Comparison of ENCODE assay signal across 10 mouse cellular contexts in the genomic region with DNA sequence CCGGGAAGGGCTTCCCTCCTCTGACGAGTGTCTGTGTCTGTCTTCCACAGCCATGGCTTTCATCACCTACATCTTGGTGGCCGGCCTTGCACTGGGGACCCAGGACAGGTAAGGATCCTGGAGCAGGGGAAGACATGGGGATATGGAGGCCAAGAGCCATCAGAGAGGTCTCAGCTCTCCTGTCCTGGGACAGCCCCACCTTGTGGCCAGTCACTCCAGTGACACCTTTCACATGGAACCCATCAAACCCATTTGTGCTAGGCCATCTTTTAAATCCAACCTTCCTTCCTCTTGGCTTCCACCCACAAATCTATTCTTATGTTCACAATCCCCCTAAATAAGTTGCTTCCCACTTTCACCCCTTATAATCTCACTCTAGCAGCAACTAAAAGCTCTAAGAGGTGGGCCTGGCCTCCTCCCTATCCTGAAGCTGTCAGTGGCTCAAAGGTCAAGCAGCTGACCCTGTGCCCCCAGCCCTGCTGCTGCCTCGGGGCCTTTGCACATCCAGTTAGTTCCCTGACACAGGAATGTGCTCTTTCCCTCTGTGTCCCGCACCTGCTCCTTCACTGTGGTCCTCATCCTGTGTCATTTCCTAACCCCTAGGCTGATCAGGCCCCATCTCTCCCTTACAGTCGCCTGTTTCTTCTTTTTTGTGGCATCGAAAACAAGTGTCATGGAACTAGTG. TPM values are rescaled to one million over a fixed set of nuclear protein-coding genes. Genes with fewer than 3 reads are reported as not detected.
DNase-seq lines count a peak whose midpoint lies in the region; ATAC-seq and TF ChIP-seq lines count a peak whose summit lies in the region.
"Had no signal": no experiment of that assay in that cellular context is flagged by ENCODE, and none has a peak within 500 bp of the region (broad histone marks: within the 10 kb centered on the region; RNA-seq: fewer than 3 reads in every experiment).

No protein-coding gene starts in this region.

- no peaks in the 10 kb centered on the region for H3K27me3 ChIP-seq in kidney, embryonic 16.5 days (ENCODE audit: insufficient read depth, low read length)

- H3K36me3 ChIP-seq in kidney, embryonic 16.5 days (ENCODE audit: insufficient read depth, low read length) = peaks cover 18% of the 10 kb centered on the region

- DNase-seq in adrenal gland, adult (ENCODE audit: inconsistent age in 2 of 2, low spot score in 1 of 2) = peak; percentile 34 to 65
- DNase-seq in adrenal gland, postnatal 4 days (ENCODE audit: low spot score in 2 of 2) = no peak
- DNase-seq in left cerebral cortex, adult 2 months (ENCODE audit: extremely low spot score in 1 of 2, low spot score in 2 of 2) = no peak
- no peak for DNase-seq in left cerebral cortex, adult 9 months (ENCODE audit: low spot score in 2 of 2)
- peak; percentile 77 for DNase-seq in R1 (ENCODE audit: low read depth, low spot score)
- peak; percentile 69 for DNase-seq in naive thymus-derived CD4-positive, alpha-beta T cell, adult 2 months (ENCODE audit: low read depth)
- DNase-seq in left cerebral cortex, adult 8-10 months (ENCODE audit: low spot score in 2 of 2) = no peak

- H3K9me3 ChIP-seq in kidney, embryonic 16.5 days (ENCODE audit: low read length) = no peaks in the 10 kb centered on the region
- H3K9me3 ChIP-seq: embryonic facial prominence, embryonic 10.5 days; limb, embryonic 15.5 days had no signal

- TF ChIP-seq CTCF in left cerebral cortex, adult 2 months (IDR thresholded peaks at IDR 0.05) = peak; percentile 53

- H3K4me3 ChIP-seq in left cerebral cortex, adult 2 months = no peak overlapping the region
- no peak overlapping the region for H3K4me3 ChIP-seq in kidney, embryonic 16.5 days (ENCODE audit: low read length)
- H3K4me3 ChIP-seq: embryonic facial prominence, embryonic 10.5 days; limb, embryonic 15.5 days had no signal

- intact Hi-C loops in left cerebral cortex, adult 2 months (cut with DNase I) = loop anchor here (5.0 kb wide), 1 partner anchor 193 kb away; no protein-coding TSS in a partner anchor

- WGBS in kidney, embryonic 16.5 days = 86% methylated on average over 7 of the region's 7 CpGs

- peaks cover 20% of the 10 kb centered on the region for H3K4me1 ChIP-seq in kidney, embryonic 16.5 days (ENCODE audit: insufficient read depth, low read length)

- H3K4me2 ChIP-seq in kidney, embryonic 16.5 days (replicated peaks; ENCODE audit: low read depth, low read length) = no peak overlapping the region
- H3K4me2 ChIP-seq: limb, embryonic 15.5 days had no signal

- no peak overlapping the region for H3K9ac ChIP-seq in kidney, embryonic 16.5 days (replicated peaks; ENCODE audit: low read length)
- H3K9ac ChIP-seq: limb, embryonic 15.5 days had no signal

- no peak overlapping the region for H3K27ac ChIP-seq in left cerebral cortex, adult 2 months
- H3K27ac ChIP-seq in kidney, embryonic 16.5 days (ENCODE audit: low read length) = no peak overlapping the region
- H3K27ac ChIP-seq: embryonic facial prominence, embryonic 10.5 days; limb, embryonic 15.5 days had no signal

- ATAC-seq in kidney, embryonic 16.5 days (ENCODE audit: low FRiP score, low TSS enrichment) = no peak

RNA-seq across cellular contexts. Expression of gene 2200002D01Rik, which starts 3.4 kb away (rescaled TPM):
- total RNA-seq in adrenal gland, postnatal 4 days (2021) = 1 to 10 TPM; 2.4 to 4.5 TPM
- total RNA-seq in left cerebral cortex, adult 2 months (2021) = under 1 TPM in 1 of 2 experiments, not detected in 1; 0.32 TPM
- not detected for total RNA-seq in left cerebral cortex, adult 8-10 months (2022)
- polyA plus RNA-seq in kidney, embryonic 16.5 days (2015; fragmentation: Nextera tagmentation; extraction: Ambion mirVana) = 7.5 and 8.5 TPM in 2 replicates

RNA-seq across cellular contexts. Expression of gene Yif1b, which starts 6.7 kb away (rescaled TPM):
- total RNA-seq in adrenal gland, postnatal 4 days (2021) = 10 to 100 TPM; 48.2 to 49.7 TPM
- total RNA-seq in left cerebral cortex, adult 2 months (2021) = 10 to 100 TPM; 44.3 to 47.2 TPM
- total RNA-seq in left cerebral cortex, adult 8-10 months (2022) = 10 to 100 TPM; 50.5 to 55.8 (median 53.6) TPM
- polyA plus RNA-seq in kidney, embryonic 16.5 days (2015; fragmentation: Nextera tagmentation; extraction: Ambion mirVana) = 134 and 143 TPM in 2 replicates

RNA-seq across cellular contexts. Expression of gene Kcnk6, which starts 12.6 kb away (rescaled TPM):
- 1 to 10 TPM; 2.9 to 3.6 TPM for total RNA-seq in adrenal gland, postnatal 4 days (2021)
- 1 to 10 TPM; 2.9 to 3.3 TPM for total RNA-seq in left cerebral cortex, adult 2 months (2021)
- total RNA-seq in left cerebral cortex, adult 8-10 months (2022) = 1 to 10 TPM; 2.6 to 5.0 (median 3.8) TPM
- polyA plus RNA-seq in kidney, embryonic 16.5 days (2015; fragmentation: Nextera tagmentation; extraction: Ambion mirVana) = 1.5 and 1.7 TPM in 2 replicates

RNA-seq across cellular contexts. Expression of gene Catsperg1, which starts 31.0 kb away (rescaled TPM):
- 1 to 10 TPM; 2.0 TPM for total RNA-seq in adrenal gland, postnatal 4 days (2021)
- total RNA-seq in left cerebral cortex, adult 2 months (2021) = 1 to 10 TPM; 1.3 TPM
- total RNA-seq in left cerebral cortex, adult 8-10 months (2022) = 1 to 10 TPM; 1.1 to 1.7 (median 1.4) TPM
- polyA plus RNA-seq in kidney, embryonic 16.5 days (2015; fragmentation: Nextera tagmentation; extraction: Ambion mirVana) = 0.63 and 1.2 TPM in 2 replicates

RNA-seq across cellular contexts. Expression of gene Spint2, which starts 36.8 kb away (rescaled TPM):
- total RNA-seq in adrenal gland, postnatal 4 days (2021) = 10 to 100 TPM; 46.1 to 85.1 TPM
- 10 to 100 TPM; 26.4 to 27.8 TPM for total RNA-seq in left cerebral cortex, adult 2 months (2021)
- 10 to 100 TPM; 27.9 to 38.2 (median 33.0) TPM for total RNA-seq in left cerebral cortex, adult 8-10 months (2022)
- 270 and 295 TPM in 2 replicates for polyA plus RNA-seq in kidney, embryonic 16.5 days (2015; fragmentation: Nextera tagmentation; extraction: Ambion mirVana)

Comparison
In these comparisons a context has a peak if more than half of its experiments do, and no peak if none do; other contexts are left out.
1. DNase-seq: peak in adrenal gland, adult (2 of 2), R1 (single experiment) and naive thymus-derived CD4-positive, alpha-beta T cell, adult 2 months (single experiment); none in adrenal gland, postnatal 4 days (0 of 2), left cerebral cortex, adult 2 months (0 of 2), left cerebral cortex, adult 9 months (0 of 2) and left cerebral cortex, adult 8-10 months (0 of 2).